Mouse (Mus musculus) G1E (cell line): ENCODE measurements around the gene Prmt1.

Experiments
- CTCF ChIP-seq: IDR thresholded peaks from 2 replicates; pipeline ENCODE4 v1.5.1; 2012; ENCODE audit warnings: low read depth, low read length, inconsistent platforms, mixed read lengths
- GATA1 ChIP-seq: IDR thresholded peaks from 2 replicates; pipeline ENCODE4 v1.6.1; 2012; ENCODE audit warnings: borderline replicate concordance, low read length, inconsistent platforms, mixed read lengths
- POLR2AphosphoS5 ChIP-seq: IDR thresholded peaks from 2 replicates; pipeline ENCODE4 v1.6.1; 2012; ENCODE audit warnings: low read depth, low read length, inconsistent platforms; ENCODE audit not compliant: insufficient replicate concordance
- TAL1 ChIP-seq: conservative IDR thresholded peaks from 2 replicates; pipeline ENCODE4 v1.6.1; 2012; ENCODE audit warnings: low read depth, low read length, inconsistent platforms, mixed read lengths

DNA sequence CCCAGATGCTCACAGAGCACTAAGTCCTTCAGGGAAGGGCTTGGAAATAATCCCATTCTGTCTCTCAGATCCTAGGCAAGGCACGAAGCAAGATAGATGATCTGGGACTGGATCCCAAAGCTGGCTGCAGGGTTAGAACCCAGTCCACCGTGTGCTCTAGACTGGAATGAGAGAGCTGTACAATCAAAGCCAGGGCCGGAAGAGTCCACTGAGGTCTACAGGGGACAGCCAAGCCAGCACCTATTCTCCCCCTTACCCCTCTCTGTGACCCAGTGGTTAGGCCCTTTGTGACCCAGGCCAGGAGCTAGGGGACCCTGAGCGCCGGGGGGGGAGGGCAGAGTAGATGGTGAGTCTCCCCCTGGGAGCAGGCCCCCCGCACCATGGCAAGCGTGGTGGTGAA lies 43.5 kb downstream of the Prmt1 start, which contains the start of gene Tsks:
- no peak for TF ChIP-seq CTCF
- TF ChIP-seq TAL1: no peak
- TF ChIP-seq GATA1: no peak
- TF ChIP-seq POLR2AphosphoS5: no peak
